Mouse (Mus musculus): ENCODE data around the gene Bcap29.
A peak's percentile ranks its signal among the peaks of the same experiment; 100 is the strongest.
"Not testable (repeated sequence)": the region's sequence is repeated elsewhere in the genome, so short reads cannot be mapped to it uniquely, and the experiment has no call there.

Bcap29 gene

DNA sequence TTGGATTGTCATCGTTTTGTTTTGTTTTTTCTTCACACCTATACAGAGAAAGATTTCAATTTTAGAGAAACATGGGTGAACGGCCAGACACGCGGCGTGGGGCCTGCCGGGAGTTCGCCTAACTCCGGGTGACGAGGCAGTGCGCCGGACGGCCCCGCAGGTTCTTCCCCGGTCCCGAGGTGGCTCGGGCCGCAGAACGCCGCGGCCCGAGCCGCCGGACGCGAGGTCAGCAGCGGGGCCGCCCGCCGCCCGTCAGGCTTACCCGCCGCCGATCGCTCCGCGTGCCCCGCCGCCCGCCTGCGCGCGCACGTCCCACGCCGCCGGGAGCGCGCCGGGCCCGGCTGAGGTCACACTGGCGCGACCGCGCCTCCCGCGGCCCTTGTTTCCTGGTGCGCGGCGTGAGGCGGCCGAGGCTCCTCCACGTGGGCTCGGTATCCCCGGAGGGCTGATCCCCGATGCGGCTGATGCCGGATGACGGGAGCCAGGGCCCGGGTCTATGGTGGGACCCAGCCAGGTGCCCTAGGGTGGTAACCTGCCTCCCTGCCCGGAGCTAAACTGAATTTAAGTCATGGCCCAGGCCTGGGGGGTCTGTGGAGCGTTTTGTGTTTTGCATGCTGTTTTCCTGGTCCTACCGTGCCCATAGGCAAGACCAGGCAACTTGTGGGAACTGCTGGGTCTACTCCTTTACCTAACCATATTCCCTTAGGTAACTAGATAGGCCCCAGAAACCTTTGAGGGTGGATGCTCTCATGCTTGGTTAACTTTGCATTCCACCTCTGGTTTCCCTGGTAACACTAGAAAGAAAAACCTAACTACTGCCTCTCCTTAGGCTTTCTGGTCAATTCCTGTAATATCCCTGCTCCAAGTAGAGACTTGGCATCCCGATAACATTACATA, at the start of gene Bcap29:
Bcap29 (minus strand) TSS at position 316 of the 897 bp plus-strand sequence.
- no peaks in the 10 kb centered on the region for H3K27me3 ChIP-seq (ENCODE audit: control insufficient read depth, insufficient read depth, low read length, poor library complexity, severe bottlenecking)
- H3K36me3 ChIP-seq (ENCODE audit: control insufficient read depth, insufficient read depth, low read length, poor library complexity, severe bottlenecking) = no peaks in the 10 kb centered on the region
- DNase-seq (ENCODE audit: low read depth, low spot score) = peak; percentile 81

GRCm38 (mm10) chr12:31667187-31667586, 32.7 kb upstream of the Bcap29 start:
- DNase-seq (ENCODE audit: low read depth, low spot score) = no peak
- peaks cover 6% of the 10 kb centered on the region; the same call in 1 of the 2 replicates for H3K36me3 ChIP-seq (ENCODE audit: control insufficient read depth, insufficient read depth, low read length, poor library complexity, severe bottlenecking)
- no peaks in the 10 kb centered on the region for H3K27me3 ChIP-seq (ENCODE audit: control insufficient read depth, insufficient read depth, low read length, poor library complexity, severe bottlenecking)

DNA sequence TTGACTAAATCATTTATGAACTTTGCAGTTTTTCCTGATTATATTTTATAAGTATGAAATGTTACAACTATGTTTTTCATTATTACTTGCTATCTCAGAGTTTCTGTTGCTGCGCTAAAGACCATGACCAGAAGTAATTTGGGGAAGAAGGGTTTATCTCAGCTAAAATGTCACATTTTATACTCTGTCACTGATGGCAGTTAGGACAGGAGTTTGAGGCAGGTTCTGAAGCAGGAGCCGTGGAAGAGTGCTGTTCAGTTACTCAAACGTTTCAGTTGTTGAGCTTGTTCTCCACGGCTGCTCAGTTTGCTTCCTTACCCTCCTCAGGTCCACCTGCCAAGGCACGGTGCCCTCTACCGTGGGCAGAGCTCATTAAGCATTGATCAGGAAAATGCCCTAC, 31.5 kb upstream of the Bcap29 start:
- Histone ChIP-seq H3K36me3 (ENCODE audit: control insufficient read depth, insufficient read depth, low read length, poor library complexity, severe bottlenecking) (peaks cover 6% of the 10 kb centered on the region; the same call in 1 of the 2 replicates), H3K27me3 (ENCODE audit: control insufficient read depth, insufficient read depth, low read length, poor library complexity, severe bottlenecking) (no peaks in the 10 kb centered on the region)
- DNase-seq (ENCODE audit: low read depth, low spot score) = no peak

DNA sequence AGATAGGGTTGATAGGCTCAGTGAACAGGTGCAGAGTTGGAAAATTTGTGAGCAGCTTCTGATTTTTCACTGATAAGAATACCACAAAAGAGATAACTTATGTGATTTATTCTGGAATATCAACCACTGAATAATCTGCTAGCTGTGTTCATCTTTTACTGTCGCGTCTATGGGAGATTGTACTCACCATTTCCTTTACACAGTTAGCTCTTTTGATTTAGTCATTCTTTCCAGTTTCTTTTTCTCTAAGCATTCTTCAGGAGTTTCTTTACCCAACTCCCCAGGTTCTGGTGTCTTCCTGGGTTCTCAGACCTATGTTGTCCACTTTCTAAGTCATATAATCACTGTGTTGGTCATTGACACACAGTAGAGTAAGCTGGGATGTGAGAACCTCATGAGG, 22.4 kb upstream of the Bcap29 start:
- no peak for DNase-seq (ENCODE audit: low read depth, low spot score)
- no peaks in the 10 kb centered on the region for H3K36me3 ChIP-seq (ENCODE audit: control insufficient read depth, insufficient read depth, low read length, poor library complexity, severe bottlenecking)
- no peaks in the 10 kb centered on the region for H3K27me3 ChIP-seq (ENCODE audit: control insufficient read depth, insufficient read depth, low read length, poor library complexity, severe bottlenecking)

DNA sequence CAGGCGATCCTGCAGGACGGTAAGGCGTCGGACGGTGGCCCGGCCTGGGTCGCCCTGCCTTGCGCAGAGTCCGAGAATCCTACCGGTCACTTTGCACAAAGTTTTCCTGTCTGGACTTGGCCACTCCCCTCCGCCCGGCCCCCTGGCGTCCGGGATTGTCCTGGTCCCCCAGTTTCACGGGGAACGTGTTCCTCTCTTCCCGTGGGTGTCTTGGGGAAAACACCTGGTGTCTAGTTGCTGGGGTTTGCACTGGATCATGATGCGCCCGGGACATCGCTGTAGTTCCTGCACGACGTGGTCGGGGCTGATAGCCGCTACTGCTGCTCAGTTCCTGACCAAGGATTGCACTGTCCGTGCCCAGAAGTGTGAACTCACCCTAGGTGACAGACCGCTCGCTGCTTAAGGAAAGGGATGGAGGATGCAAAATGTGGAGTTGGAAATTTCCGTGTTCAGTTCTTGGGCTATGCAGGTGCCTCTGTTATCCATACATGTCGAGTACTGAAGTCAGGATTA, 20.6 kb upstream of the Bcap29 start:
- H3K36me3 ChIP-seq (ENCODE audit: control insufficient read depth, insufficient read depth, low read length, poor library complexity, severe bottlenecking) = no peaks in the 10 kb centered on the region
- H3K27me3 ChIP-seq (ENCODE audit: control insufficient read depth, insufficient read depth, low read length, poor library complexity, severe bottlenecking) = no peaks in the 10 kb centered on the region
- DNase-seq (ENCODE audit: low read depth, low spot score) = no peak

DNA sequence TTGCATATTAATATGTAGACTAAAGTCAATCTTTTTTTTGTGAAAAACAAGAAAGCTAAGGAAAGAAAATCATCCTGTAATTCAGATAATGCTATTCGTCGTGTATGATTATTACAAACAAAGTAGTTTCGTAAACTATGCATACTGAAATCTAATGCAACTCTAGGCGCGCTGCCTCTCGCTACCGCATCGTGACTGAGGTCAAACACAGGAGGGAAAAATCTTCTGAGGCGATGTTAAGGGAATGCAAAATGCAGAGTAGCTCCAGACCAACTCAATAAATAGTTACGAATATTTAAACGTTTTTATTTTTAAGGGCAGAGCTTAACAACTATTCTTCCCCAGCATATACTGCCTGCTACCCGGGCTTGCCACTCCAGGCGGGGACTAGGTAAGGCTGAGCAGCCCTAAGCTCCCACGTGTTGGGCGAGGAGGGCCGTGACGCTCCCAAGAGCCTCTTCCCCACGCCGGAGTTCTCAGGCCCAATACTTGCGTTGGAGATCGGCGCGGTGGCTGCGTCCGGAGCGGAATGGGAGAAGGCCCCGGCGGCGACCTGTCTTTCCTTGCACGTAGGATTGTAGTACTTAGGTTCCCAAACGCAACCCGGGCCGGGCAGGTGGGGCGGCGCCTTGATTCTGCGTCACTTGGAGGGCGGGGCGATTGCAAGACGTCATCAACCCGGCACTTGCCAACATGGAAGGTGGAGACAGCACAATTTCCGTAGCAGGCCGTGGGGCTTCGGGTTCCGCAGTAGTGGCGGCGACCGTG, 19.9 kb upstream of the Bcap29 start, which contains the start of the genes Dus4l and Cog5:
Dus4l (minus strand) TSS at position 630 of the 768 bp plus-strand sequence.
Cog5 (plus strand) TSS at position 673 of the 768 bp plus-strand sequence.
- peak; percentile 93 for DNase-seq (ENCODE audit: low read depth, low spot score)
- Histone ChIP-seq H3K36me3 (ENCODE audit: control insufficient read depth, insufficient read depth, low read length, poor library complexity, severe bottlenecking) (no peaks in the 10 kb centered on the region), H3K27me3 (ENCODE audit: control insufficient read depth, insufficient read depth, low read length, poor library complexity, severe bottlenecking) (no peaks in the 10 kb centered on the region)

DNA sequence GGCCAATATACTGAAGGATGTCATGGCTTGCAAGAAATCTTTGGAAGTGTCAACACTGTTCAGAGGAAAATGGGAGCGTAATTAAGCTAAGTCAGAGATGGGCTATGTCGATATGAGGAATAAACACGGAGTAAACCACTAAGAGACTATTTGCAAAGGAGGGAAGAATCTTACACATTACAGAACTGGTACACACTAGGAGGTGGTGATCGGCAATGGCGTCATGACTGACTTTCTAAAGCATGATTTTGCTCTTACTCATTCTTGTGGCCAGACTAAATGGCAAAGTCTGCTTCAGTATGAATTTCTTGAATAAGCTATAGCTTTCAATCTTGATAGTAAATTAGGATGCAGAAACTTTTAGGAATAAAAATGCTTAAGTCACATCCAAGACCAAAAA, 19.2 kb upstream of the Bcap29 start:
- H3K36me3 ChIP-seq (ENCODE audit: control insufficient read depth, insufficient read depth, low read length, poor library complexity, severe bottlenecking) = no peaks in the 10 kb centered on the region
- H3K27me3 ChIP-seq (ENCODE audit: control insufficient read depth, insufficient read depth, low read length, poor library complexity, severe bottlenecking) = no peaks in the 10 kb centered on the region
- DNase-seq (ENCODE audit: low read depth, low spot score) = no peak

DNA sequence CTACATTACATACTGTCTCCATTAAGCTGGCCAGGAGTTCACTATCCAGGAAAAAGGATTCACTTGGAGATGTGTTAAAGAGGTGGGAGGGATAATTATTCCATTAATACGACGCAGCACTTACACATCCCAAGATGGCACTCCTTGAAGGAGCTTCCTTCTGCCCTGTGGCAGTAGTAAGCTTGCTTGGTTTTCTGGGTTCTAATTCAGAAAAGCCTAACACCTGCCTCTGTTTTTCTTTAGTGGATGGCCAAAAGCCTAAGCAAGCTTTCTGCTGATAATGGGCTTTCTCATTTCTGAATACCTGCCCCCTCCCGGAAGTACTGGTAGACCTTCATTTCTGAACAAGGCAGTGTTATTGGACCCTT, 766 bp upstream of the Bcap29 start:
- Histone ChIP-seq H3K36me3 (ENCODE audit: control insufficient read depth, insufficient read depth, low read length, poor library complexity, severe bottlenecking) (no peaks in the 10 kb centered on the region), H3K27me3 (ENCODE audit: control insufficient read depth, insufficient read depth, low read length, poor library complexity, severe bottlenecking) (no peaks in the 10 kb centered on the region)
- no peak for DNase-seq (ENCODE audit: low read depth, low spot score)

- Histone ChIP-seq H3K36me3 (ENCODE audit: control insufficient read depth, insufficient read depth, low read length, poor library complexity, severe bottlenecking) (no peaks in the 10 kb centered on the region), H3K27me3 (ENCODE audit: control insufficient read depth, insufficient read depth, low read length, poor library complexity, severe bottlenecking) (no peaks in the 10 kb centered on the region)
- DNase-seq (ENCODE audit: low read depth, low spot score) = peak; percentile 69
Observed at GRCm38 (mm10) chr12:31633970-31634342, 502 bp downstream of the Bcap29 start.

GRCm38 (mm10) chr12:31628396-31628795, 6.1 kb downstream of the Bcap29 start:
- not testable (repeated sequence) for H3K27me3 ChIP-seq (ENCODE audit: control insufficient read depth, insufficient read depth, low read length, poor library complexity, severe bottlenecking); DNase-seq (ENCODE audit: low read depth, low spot score); H3K36me3 ChIP-seq (ENCODE audit: control insufficient read depth, insufficient read depth, low read length, poor library complexity, severe bottlenecking)

DNA sequence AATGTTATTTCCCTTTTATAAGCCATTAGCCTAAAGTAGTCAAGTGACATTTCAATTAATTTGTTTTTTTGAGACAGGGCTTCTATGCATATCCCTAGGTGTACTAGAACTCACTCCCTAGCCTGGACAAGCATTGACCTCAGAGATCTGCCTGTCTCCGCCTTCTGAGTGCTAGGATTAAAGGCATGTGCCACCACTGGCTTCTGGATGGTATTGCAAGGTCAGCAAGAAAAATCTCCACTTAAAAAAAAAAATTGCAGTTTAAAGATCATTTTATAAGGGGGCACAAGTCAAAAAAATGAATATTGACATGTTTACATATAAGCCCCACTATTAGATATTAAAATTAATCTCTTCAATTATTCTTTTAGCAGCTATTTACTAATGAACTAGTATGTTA, 9.4 kb downstream of the Bcap29 start:
- DNase-seq (ENCODE audit: low read depth, low spot score) = no peak
- Histone ChIP-seq H3K36me3 (ENCODE audit: control insufficient read depth, insufficient read depth, low read length, poor library complexity, severe bottlenecking) (peaks cover 9% of the 10 kb centered on the region), H3K27me3 (ENCODE audit: control insufficient read depth, insufficient read depth, low read length, poor library complexity, severe bottlenecking) (no peaks in the 10 kb centered on the region)

- H3K27me3 ChIP-seq (ENCODE audit: control insufficient read depth, insufficient read depth, low read length, poor library complexity, severe bottlenecking) = no peaks in the 10 kb centered on the region
- no peak for DNase-seq (ENCODE audit: low read depth, low spot score)
Observed at GRCm38 (mm10) chr12:31620106-31620505, 14.4 kb downstream of the Bcap29 start.

GRCm38 (mm10) chr12:31613353-31613752, 21.1 kb downstream of the Bcap29 start:
- Histone ChIP-seq H3K27me3 (ENCODE audit: control insufficient read depth, insufficient read depth, low read length, poor library complexity, severe bottlenecking) (no peaks in the 10 kb centered on the region), H3K36me3 (ENCODE audit: control insufficient read depth, insufficient read depth, low read length, poor library complexity, severe bottlenecking) (peaks cover 5% of the 10 kb centered on the region; the same call in 1 of the 2 replicates)
- DNase-seq (ENCODE audit: low read depth, low spot score) = no peak

More at GRCm38 (mm10) chr12:31620106-31620505, 14.4 kb downstream of the Bcap29 start:
- H3K36me3 ChIP-seq (ENCODE audit: control insufficient read depth, insufficient read depth, low read length, poor library complexity, severe bottlenecking) = peaks cover 9% of the 10 kb centered on the region

DNA sequence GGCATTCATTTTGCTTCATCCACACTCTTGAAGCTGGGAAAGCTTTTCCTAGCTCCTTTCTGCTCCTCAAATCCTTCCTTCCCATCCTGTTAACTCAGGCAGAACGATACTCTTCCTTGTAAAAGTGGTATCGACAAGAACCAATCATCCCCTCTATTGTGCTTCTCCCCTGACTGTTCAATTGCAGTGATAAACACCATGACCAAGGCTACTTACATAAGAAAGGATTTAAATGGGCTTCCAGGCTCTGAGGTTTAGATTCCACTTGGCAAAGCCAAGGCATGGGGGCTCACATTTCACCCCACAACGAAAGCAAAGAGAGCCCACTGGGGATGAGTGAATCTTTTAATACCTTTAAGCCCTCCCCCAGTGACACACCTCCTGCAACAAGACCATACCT, 26.3 kb downstream of the Bcap29 start:
- Histone ChIP-seq H3K36me3 (ENCODE audit: control insufficient read depth, insufficient read depth, low read length, poor library complexity, severe bottlenecking) (0 out of 2 replicates have a peak, but pooled peaks cover 4% of the 10 kb centered on the region), H3K27me3 (ENCODE audit: control insufficient read depth, insufficient read depth, low read length, poor library complexity, severe bottlenecking) (no peaks in the 10 kb centered on the region)
- DNase-seq (ENCODE audit: low read depth, low spot score) = no peak

- no peak for DNase-seq (ENCODE audit: low read depth, low spot score)
- H3K27me3 ChIP-seq (ENCODE audit: control insufficient read depth, insufficient read depth, low read length, poor library complexity, severe bottlenecking) = no peaks in the 10 kb centered on the region
- 0 out of 2 replicates have a peak, but pooled peaks cover 4% of the 10 kb centered on the region for H3K36me3 ChIP-seq (ENCODE audit: control insufficient read depth, insufficient read depth, low read length, poor library complexity, severe bottlenecking)
Observed at GRCm38 (mm10) chr12:31604894-31605293, 29.6 kb downstream of the Bcap29 start.
